Mouse (Mus musculus) liver, postnatal 0 days (tissue): ENCODE measurements around the gene Ctnnd1.

ENCODE experiments used
- CTCF ChIP-seq: sonication (generic); IDR thresholded peaks from 2 replicates; pipeline ENCODE4 v1.5.1; 2016; ENCODE audit warnings: antibody characterized with exemption, low read depth
- EP300 ChIP-seq: IDR thresholded peaks from 2 replicates; pipeline ENCODE4 v1.6.1; 2016; ENCODE audit warnings: antibody characterized with exemption, low read depth, mild to moderate bottlenecking

DNA sequence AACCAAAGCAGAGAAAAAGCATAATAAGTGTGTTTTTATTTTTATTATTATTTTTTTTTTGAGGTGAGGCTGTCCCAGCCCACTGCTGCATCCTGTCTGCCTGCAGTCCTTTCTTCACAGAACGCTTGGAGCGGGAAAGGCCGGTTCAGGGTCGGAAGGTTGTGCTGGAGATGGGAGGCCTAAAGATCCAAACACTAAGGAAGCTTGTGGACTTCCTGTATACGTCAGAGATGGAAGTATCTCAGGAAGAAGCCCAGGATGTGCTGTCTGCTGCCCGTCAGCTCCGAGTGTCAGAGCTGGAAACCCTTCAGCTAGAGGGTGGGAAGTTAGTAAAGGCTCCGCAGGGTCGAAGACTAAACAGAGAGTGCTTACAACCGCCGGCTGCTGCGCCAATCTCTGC, 15.5 kb upstream of the Ctnnd1 start:
- TF ChIP-seq CTCF (no peak), EP300 (no peak)
